Mouse (Mus musculus) intestine, embryonic 15.5 days (tissue): ENCODE measurements around the gene Gak. TPM values are rescaled to one million over a fixed set of nuclear protein-coding genes. Genes with fewer than 3 reads are reported as not detected.
"Not testable (repeated sequence)": the region's sequence is repeated elsewhere in the genome, so short reads cannot be mapped to it uniquely, and the experiment has no call there.

Experiments
- ATAC-seq: fragments of 200-750 bp; cut with Nextera tagmentation; 2 replicates; pipeline ENCODE4 v1.8.0; 2017; ENCODE audit warnings: moderate TSS enrichment, moderate library complexity
- H3K27ac ChIP-seq: fragments of 300-500 bp; sonication (generic); 2 replicates; pipeline ENCODE4 v1.5.1; 2015; ENCODE audit warnings: mild to moderate bottlenecking, inconsistent platforms
- H3K27me3 ChIP-seq: fragments of 300-500 bp; sonication (generic); replicated peaks from 2 replicates; pipeline ENCODE4 v1.6.1; 2015; ENCODE audit warnings: inconsistent platforms
- H3K36me3 ChIP-seq: fragments of 300-500 bp; sonication (generic); 2 replicates; pipeline ENCODE4 v1.6.1; 2015; ENCODE audit warnings: inconsistent platforms
- H3K4me1 ChIP-seq: fragments of 300-500 bp; sonication (generic); replicated peaks from 2 replicates; pipeline ENCODE4 v1.6.1; 2015; ENCODE audit warnings: inconsistent platforms
- H3K4me2 ChIP-seq: fragments of 300-500 bp; sonication (generic); replicated peaks from 2 replicates; pipeline ENCODE4 v1.6.1; 2015; ENCODE audit warnings: mild to moderate bottlenecking, inconsistent platforms
- H3K4me3 ChIP-seq: fragments of 300-500 bp; sonication (generic); replicated peaks from 2 replicates; pipeline ENCODE4 v1.5.1; 2015; ENCODE audit warnings: inconsistent platforms
- H3K9ac ChIP-seq: fragments of 300-500 bp; sonication (generic); 2 replicates; pipeline ENCODE4 v1.6.1; 2015; ENCODE audit warnings: inconsistent platforms
- H3K9me3 ChIP-seq: fragments of 300-500 bp; sonication (generic); 2 replicates; pipeline ENCODE4 v1.6.1; 2016; ENCODE audit warnings: inconsistent platforms
- WGBS: fragments of 180-500 bp; shearing (Covaris S2); methylation state at CpG from one replicate; pipeline ENCODE4 v1.1.7; 2015; 5-methylcytosine and 5-hydroxymethylcytosine counted together
- polyA plus RNA-seq: library from polyadenylated mRNA; unstranded; fragments of >200 nt; fragmentation: Nextera tagmentation; extraction: Ambion mirVana; gene quantifications from 2 replicates; pipeline ENCODE4 v1.2.1, GENCODE M21; 2015

Gene Gak
- polyA plus RNA-seq, 1 experiment from 2014 or later, result 63.4 TPM

DNA sequence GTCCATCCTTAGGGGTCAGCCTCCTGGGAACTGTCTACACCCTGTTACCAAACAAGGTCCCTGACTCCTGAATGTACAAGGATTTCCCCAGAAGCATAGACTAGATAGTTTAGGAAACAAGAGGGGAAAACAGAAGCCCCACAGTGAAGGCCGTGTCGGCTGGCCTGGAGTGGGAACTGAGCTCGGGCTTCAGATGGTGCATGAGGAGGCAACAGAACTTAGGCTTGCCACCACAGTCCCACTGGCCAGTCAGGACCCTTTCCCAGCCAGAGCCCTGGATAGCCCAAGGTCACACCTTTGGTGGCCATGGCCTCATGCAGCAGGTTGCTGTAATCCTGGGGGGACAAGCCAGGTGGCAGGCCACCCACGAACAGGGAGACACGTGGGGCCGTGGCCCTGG is 23.8 kb upstream of the Gak start:
- Histone ChIP-seq H3K27me3 (no peaks in the 10 kb centered on the region), H3K36me3 (peaks cover 31% of the 10 kb centered on the region), H3K9ac (no peak overlapping the region), H3K27ac (no peak overlapping the region), H3K4me2 (no peak overlapping the region), H3K9me3 (no peaks in the 10 kb centered on the region), H3K4me3 (no peak overlapping the region), H3K4me1 (no peaks in the 10 kb centered on the region)
- no peak for ATAC-seq
- 88% methylated on average over 6 of the region's 6 CpGs for WGBS

DNA sequence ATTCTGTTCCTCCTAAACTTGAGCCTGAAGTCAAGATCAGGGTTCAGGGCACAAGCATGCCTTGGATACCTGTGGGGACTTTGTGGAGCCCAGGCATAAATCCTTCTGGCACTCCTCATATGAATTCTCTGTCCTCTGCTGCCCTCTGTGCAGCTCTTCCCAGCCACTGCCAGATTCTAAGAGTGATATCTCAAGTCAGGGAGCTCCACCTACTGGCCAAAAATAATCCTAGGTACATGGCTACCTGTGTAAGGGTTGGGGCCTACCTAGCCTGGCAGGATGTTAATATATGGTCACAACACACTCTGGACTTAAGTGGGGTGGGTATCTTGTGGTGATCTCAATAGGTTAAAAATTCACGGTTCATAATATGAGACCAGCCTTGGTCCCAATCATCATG is 22.3 kb upstream of the Gak start:
- no peaks in the 10 kb centered on the region for H3K27me3 ChIP-seq
- H3K4me3 ChIP-seq, result no peak overlapping the region
- WGBS, result 62% methylated on average over 1 of the region's 1 CpGs
- H3K9me3 ChIP-seq, result no peaks in the 10 kb centered on the region
- H3K27ac ChIP-seq, result no peak overlapping the region
- no peaks in the 10 kb centered on the region for H3K4me1 ChIP-seq
- no peak overlapping the region for H3K9ac ChIP-seq
- no peak overlapping the region for H3K4me2 ChIP-seq
- peaks cover 39% of the 10 kb centered on the region for H3K36me3 ChIP-seq
- ATAC-seq, result peak; percentile 62

DNA sequence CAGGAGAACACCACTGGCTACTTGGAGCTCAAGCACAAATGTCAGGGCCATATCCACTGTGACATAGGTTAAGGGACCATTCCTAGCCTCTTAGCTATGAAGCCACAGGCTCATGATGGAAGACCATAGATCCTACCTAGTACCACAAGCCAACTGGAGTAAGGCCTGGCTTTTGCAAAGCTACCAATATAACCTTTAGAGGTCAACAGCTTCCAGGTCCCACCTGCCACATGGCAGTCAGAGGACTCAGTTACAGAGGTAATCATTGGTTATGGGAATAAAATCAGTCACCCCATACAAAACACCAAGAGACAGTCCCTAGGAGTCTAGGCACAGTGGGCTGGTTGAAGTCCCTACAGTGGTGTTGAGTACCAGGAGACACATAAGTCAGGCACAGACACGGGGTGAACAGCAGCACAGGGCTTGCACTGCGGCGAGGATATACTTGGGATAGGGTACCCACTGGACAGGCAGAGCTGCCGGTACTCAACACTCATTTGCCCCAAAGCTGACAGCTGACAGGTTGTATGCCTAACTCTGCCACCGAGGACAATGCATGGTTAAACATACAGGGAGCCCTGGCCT is 21.7 kb upstream of the Gak start:
- ATAC-seq, result no peak
- Histone ChIP-seq H3K27ac (no peak overlapping the region), H3K4me3 (no peak overlapping the region), H3K27me3 (no peaks in the 10 kb centered on the region), H3K9ac (no peak overlapping the region), H3K4me2 (no peak overlapping the region), H3K9me3 (no peaks in the 10 kb centered on the region), H3K36me3 (peaks cover 40% of the 10 kb centered on the region), H3K4me1 (no peaks in the 10 kb centered on the region)
- WGBS, result 76% methylated on average over 5 of the region's 5 CpGs

DNA sequence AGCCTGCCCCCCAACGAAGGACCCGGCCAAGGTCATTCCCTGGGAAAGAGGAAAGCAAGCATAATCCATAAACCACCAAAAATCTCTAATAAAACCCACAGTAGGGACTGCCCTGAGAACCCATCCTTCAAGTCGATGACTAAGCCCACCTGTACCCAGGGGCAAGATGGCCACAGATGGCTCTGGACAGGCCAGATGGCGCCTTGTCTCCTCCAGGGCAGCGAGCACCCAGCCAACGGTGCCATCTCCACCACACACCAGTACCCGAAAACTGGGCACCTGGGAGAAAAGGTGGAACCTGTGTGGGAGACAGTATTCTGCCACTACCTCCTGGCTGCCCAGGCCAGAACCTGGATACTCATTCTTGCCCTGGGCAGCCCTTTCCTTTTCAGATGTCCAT is 20.8 kb upstream of the Gak start:
- no peak overlapping the region for H3K4me2 ChIP-seq
- H3K9me3 ChIP-seq, result no peaks in the 10 kb centered on the region
- no peaks in the 10 kb centered on the region for H3K27me3 ChIP-seq
- 87% methylated on average over 7 of the region's 7 CpGs for WGBS
- ATAC-seq, result no peak
- no peaks in the 10 kb centered on the region for H3K4me1 ChIP-seq
- H3K9ac ChIP-seq, result no peak overlapping the region
- H3K27ac ChIP-seq, result no peak overlapping the region
- peaks cover 41% of the 10 kb centered on the region for H3K36me3 ChIP-seq
- H3K4me3 ChIP-seq, result no peak overlapping the region

DNA sequence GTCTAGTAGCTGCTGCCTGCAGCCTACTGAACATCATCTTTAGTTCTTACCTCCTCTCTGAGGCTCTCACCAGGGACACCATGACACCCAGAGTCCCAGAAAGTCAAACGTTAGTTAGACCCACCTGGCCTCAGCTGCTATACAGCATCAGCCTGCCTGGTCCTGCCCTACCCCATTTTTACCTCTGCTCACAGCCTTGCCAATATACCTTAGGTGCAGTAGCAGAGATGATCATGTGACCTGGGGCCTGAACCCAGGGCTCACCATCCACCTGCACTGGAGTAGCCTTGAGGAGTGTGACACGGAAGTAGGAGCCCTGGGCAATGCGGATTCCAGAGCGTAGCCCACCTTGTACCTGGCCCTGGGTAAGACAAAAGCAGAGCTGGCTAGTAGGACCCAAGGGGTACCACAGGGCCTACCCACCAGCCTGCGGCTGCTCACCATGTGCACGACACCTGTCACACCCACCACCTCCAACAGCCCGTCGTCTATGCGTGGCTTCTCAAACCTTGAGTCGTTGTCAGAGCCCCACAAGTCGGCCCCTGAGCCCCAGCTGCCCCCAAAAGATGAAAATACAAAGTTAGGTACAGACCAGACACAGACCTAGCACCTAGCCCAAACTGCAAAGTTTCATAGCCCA is 19.5 kb upstream of the Gak start:
- Histone ChIP-seq H3K36me3 (peaks cover 34% of the 10 kb centered on the region), H3K4me1 (no peaks in the 10 kb centered on the region), H3K9me3 (no peaks in the 10 kb centered on the region), H3K4me2 (no peak overlapping the region), H3K9ac (no peak overlapping the region), H3K4me3 (no peak overlapping the region), H3K27me3 (no peaks in the 10 kb centered on the region), H3K27ac (no peak overlapping the region)
- ATAC-seq, result no peak
- WGBS, result 89% methylated on average over 11 of the region's 11 CpGs

DNA sequence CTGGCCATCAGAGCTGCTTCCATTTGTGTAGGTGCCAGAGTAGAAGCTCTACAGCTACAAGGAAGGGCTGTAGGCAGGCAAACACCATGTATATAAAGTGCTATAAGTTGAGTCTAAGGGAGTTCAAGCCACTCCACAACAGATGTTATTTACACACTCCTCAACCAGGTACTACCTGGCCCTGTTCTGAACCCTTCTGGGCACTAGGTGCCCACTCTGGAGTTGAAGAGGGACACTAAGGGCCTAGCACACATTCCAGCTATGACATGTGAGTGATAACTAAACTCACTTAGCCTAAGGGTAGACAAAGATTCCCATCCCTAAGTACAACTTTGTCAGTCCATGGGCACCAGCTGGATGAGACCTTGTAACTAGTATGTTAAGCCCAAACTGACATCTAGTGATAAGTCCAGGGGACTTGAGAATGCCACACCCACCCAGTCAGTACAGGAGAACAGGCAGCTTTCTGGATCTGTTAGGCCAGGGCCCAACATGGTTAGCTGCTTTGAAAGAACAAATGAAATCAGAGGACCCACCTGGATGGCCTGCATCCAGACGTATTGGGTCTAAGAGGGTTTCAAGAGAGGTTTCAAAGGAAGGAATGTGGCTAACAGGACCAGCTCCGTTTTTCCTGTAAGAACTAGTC is 18.4 kb upstream of the Gak start:
- Histone ChIP-seq H3K4me1 (no peaks in the 10 kb centered on the region), H3K27ac (no peak overlapping the region), H3K36me3 (peaks cover 26% of the 10 kb centered on the region), H3K4me2 (no peak overlapping the region), H3K9me3 (no peaks in the 10 kb centered on the region), H3K27me3 (no peaks in the 10 kb centered on the region), H3K4me3 (no peak overlapping the region), H3K9ac (no peak overlapping the region)
- ATAC-seq, result no peak
- WGBS, result 84% methylated on average over 2 of the region's 2 CpGs

DNA sequence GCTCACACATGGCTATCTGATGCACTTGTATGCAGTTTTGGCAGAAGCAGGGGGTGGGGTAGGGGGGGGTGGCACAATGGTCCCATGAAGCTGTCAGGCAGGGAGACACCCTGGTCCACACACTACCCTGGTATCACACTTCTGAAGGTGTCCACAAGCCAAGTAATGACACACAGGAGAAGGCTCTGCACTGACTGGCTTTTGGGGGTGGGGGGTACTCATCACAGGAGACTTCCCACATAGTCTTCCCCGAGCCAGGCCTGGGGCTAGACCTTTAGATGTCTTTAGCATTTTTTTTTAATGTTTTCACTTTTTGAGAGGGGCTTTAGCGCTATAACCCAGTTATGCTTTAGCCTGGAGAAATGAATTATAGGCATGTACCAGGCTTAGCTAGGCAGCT is 17.8 kb upstream of the Gak start:
- 90% methylated on average over 2 of the region's 2 CpGs for WGBS
- H3K4me1 ChIP-seq, result no peaks in the 10 kb centered on the region
- H3K36me3 ChIP-seq, result peaks cover 26% of the 10 kb centered on the region
- H3K27me3 ChIP-seq, result no peaks in the 10 kb centered on the region
- H3K27ac ChIP-seq, result no peak overlapping the region
- no peaks in the 10 kb centered on the region for H3K9me3 ChIP-seq
- no peak for ATAC-seq
- no peak overlapping the region for H3K9ac ChIP-seq
- no peak overlapping the region for H3K4me3 ChIP-seq
- no peak overlapping the region for H3K4me2 ChIP-seq

DNA sequence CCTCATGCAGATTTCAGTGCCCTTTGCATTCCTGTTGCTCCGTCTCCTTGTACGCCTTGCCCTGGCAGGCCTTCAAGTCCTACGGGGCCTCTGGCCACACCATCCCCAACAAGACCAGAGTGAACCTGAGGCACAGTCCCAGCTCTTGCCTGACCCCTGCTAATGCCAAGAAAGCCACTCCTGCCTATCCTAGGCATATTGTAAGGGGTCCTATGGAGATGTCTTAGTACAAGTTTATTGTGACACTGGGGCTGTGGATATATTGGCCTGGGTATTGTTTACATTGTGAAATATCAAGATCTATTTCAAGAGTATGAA is 16.7 kb upstream of the Gak start:
- no peaks in the 10 kb centered on the region for H3K4me1 ChIP-seq
- no peak overlapping the region for H3K4me3 ChIP-seq
- 95% methylated on average over 3 of the region's 3 CpGs for WGBS
- H3K36me3 ChIP-seq, result peaks cover 29% of the 10 kb centered on the region
- H3K27me3 ChIP-seq, result no peaks in the 10 kb centered on the region
- no peak overlapping the region for H3K9ac ChIP-seq
- ATAC-seq, result no peak
- no peak overlapping the region for H3K4me2 ChIP-seq
- H3K9me3 ChIP-seq, result no peaks in the 10 kb centered on the region
- H3K27ac ChIP-seq, result no peak overlapping the region

DNA sequence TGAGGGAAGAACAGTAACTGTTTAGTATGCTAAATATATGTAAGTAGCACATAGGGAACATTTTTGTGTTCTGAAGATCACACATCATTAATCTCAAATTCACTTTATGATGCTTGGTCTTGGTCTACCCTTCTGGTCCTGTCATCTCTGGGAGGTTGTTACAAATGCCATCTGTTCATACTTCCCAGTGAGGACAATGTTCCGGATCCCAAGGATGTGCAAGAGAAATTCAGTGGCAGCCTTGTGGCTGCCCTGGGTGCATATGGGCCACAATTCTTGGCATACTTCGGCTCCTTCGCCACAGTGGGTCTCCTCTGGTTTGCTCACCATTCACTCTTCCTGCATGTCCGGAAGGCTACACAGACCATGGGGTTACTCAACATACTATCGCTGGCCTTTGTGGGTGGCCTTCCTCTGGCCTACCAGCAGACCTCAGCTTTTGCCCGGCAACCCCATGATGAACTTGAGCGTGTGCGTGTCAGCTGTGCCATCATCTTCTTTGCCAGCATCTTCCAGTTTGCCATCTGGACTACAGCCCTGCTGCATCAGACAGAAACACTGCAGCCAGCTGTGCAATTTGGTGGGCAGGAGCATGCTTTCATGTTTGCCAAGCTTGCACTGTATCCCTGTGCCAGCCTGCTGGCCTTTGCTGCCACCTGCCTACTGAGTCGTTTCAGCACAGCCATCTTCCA is 16.2 kb upstream of the Gak start:
- no peak overlapping the region for H3K9ac ChIP-seq
- no peak overlapping the region for H3K27ac ChIP-seq
- H3K36me3 ChIP-seq, result peaks cover 29% of the 10 kb centered on the region
- H3K27me3 ChIP-seq, result no peaks in the 10 kb centered on the region
- H3K9me3 ChIP-seq, result no peaks in the 10 kb centered on the region
- no peaks in the 10 kb centered on the region for H3K4me1 ChIP-seq
- H3K4me3 ChIP-seq, result no peak overlapping the region
- ATAC-seq, result no peak
- H3K4me2 ChIP-seq, result no peak overlapping the region
- WGBS, result 89% methylated on average over 9 of the region's 9 CpGs

DNA sequence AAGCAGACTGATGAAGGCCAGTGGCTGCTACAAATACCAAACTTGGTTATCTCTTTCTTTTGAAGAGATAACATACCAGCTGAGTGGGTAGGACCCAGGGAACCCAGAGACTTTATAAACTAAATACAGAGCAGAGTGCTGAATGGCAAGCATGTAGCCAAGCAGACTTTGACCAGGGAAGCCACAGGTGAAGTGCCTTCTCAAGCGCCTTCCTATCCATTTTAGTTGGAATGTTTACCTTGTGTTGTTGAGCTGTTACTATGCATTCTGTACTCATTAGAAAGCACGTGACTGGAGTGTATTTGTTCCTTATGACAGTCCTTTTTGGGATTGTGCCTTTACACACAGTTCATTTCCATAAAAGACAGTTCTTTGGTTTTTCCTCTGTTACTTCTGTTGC is 14.1 kb upstream of the Gak start:
- Histone ChIP-seq H3K36me3 (peaks cover 24% of the 10 kb centered on the region), H3K4me3 (no peak overlapping the region), H3K27me3 (no peaks in the 10 kb centered on the region), H3K27ac (no peak overlapping the region), H3K9me3 (no peaks in the 10 kb centered on the region), H3K4me2 (no peak overlapping the region), H3K4me1 (no peaks in the 10 kb centered on the region), H3K9ac (no peak overlapping the region)
- WGBS, result 68% methylated on average over 2 of the region's 2 CpGs
- ATAC-seq, result no peak

DNA sequence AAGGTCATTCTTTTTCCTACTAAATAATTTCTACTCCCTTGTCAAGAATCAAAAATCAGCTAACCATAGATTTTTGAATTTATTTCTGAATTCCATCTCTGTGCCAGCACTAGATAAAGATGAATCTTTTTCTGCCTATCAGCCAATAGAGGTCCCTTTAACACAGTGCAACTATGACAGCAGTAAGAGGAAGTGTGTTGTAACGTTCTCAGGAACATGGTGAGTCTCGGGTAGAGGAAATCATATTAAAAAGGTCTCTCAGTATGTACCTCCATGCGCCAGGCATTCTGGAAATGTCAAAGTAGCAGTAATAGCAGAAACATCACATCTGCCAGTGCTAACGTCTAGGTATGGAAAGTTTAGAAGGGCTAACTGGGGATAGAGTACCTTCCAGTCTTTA is 6.6 kb upstream of the Gak start:
- no peaks in the 10 kb centered on the region for H3K36me3 ChIP-seq
- H3K4me2 ChIP-seq, result no peak overlapping the region
- no peaks in the 10 kb centered on the region for H3K9me3 ChIP-seq
- H3K4me1 ChIP-seq, result no peaks in the 10 kb centered on the region
- H3K27ac ChIP-seq, result no peak overlapping the region
- no peak overlapping the region for H3K4me3 ChIP-seq
- H3K27me3 ChIP-seq, result no peaks in the 10 kb centered on the region
- no peak overlapping the region for H3K9ac ChIP-seq
- ATAC-seq, result no peak
- 79% methylated on average over 4 of the region's 4 CpGs for WGBS

DNA sequence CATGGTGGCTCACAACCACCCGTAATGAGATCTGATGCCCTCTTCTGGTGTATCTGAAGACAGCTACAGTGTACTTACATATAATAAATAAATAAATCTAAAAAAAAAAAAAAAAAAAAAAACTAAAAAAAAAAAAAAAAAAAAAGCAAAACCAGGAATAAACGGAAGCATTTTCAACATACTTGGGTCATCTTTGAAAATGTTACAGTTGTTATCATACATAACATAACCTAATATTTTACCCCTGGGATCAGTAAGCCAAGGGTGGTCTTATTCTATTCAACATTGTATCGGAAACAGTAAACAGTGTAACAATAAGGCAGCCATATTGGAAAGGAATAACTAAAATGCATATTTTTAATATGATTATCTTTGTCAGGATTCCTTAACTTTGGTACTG is 4.5 kb upstream of the Gak start:
- WGBS, result 81% methylated on average over 2 of the region's 3 CpGs
- H3K9me3 ChIP-seq, ATAC-seq, H3K4me2 ChIP-seq, H3K4me1 ChIP-seq, H3K4me3 ChIP-seq, H3K27me3 ChIP-seq, H3K36me3 ChIP-seq, H3K27ac ChIP-seq, H3K9ac ChIP-seq: not testable (repeated sequence)

DNA sequence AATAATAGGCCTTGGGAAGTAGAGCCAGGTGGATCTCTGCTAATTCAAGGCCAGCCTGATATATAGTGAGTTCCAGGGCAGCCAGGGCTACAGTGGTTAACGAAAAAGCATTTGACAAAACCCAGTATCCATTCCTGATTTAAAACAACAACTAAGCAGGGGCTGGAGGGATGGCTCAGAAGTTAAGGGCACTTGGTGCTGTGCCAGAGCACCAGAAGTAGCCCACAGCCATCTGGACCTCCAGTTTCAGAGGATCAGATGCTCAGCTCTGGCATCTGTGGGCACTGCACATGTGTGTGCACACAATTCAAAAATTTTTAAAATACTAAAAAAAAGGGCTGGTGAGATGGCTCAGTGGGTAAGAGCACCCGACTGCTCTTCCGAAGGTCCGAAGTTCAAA is 4.1 kb upstream of the Gak start:
- H3K4me1 ChIP-seq, result peaks cover 4% of the 10 kb centered on the region; the same call in 1 of the 2 replicates
- no peak overlapping the region for H3K4me2 ChIP-seq
- no peak for ATAC-seq
- no peaks in the 10 kb centered on the region for H3K9me3 ChIP-seq
- no peaks in the 10 kb centered on the region for H3K27me3 ChIP-seq
- WGBS, result 83% methylated on average over 4 of the region's 4 CpGs
- no peak overlapping the region for H3K4me3 ChIP-seq
- H3K27ac ChIP-seq, result no peak overlapping the region
- H3K36me3 ChIP-seq, result no peaks in the 10 kb centered on the region
- H3K9ac ChIP-seq, result no peak overlapping the region
